In genomic region chr12:94399991-94400390, GRCm38 (mm10) we compare ENCODE assay signal across 17 mouse cellular contexts.
A peak's percentile ranks its signal among the peaks of the same experiment; 100 is the strongest.
DNase-seq lines count a peak whose midpoint lies in the region; ATAC-seq and TF ChIP-seq lines count a peak whose summit lies in the region.
"Had no signal": no experiment of that assay in that cellular context is flagged by ENCODE, and none has a peak within 500 bp of the region (broad histone marks: within the 10 kb centered on the region; RNA-seq: fewer than 3 reads in every experiment).

No protein-coding gene starts in this region.

- DNase-seq in heart, adult 2 months = peak in 1 of 2 experiments; percentile 10
- DNase-seq in heart, postnatal 4 days = no peak
- DNase-seq in liver, adult 2 months (ENCODE audit: extremely low read depth, low read depth, low spot score) = peak; percentile 8
- peak; percentile 39 for DNase-seq in brain, embryonic 14.5 days (ENCODE audit: low read depth)
- DNase-seq in heart, postnatal 10 days = peak; percentile 20 to 26
- DNase-seq in embryo, embryonic 9.5 days (ENCODE audit: extremely low spot score) = no peak
- DNase-seq: cerebellum, adult 8-10 months; gastrocnemius, adult 2 months; kidney, postnatal 10 days; right cerebral cortex, postnatal 25 days; thymus, adult 2 months had no signal

- H3K4me3 ChIP-seq in heart, adult 2 months = no peak overlapping the region
- H3K4me3 ChIP-seq in liver, adult 2 months (ENCODE audit: insufficient read depth, low read depth, low read length) = no peak overlapping the region
- no peak overlapping the region for H3K4me3 ChIP-seq in liver, embryonic 12.5 days
- H3K4me3 ChIP-seq: gastrocnemius, adult 2 months; hindbrain, embryonic 15.5 days; layer of hippocampus, adult 2 months; stomach, embryonic 15.5 days had no signal

- 24% methylated on average over 2 of the region's 2 CpGs for WGBS in heart, adult 2 months
- WGBS in liver, adult 2 months = 49% methylated on average over 2 of the region's 2 CpGs
- WGBS in liver, embryonic 12.5 days (ENCODE audit: insufficient replicate concordance) = 25% methylated on average over 2 of the region's 2 CpGs

- H3K9me3 ChIP-seq in liver, embryonic 12.5 days (replicated peaks) = no peaks in the 10 kb centered on the region
- H3K9me3 ChIP-seq: hindbrain, embryonic 15.5 days; stomach, embryonic 15.5 days had no signal

- TF ChIP-seq EP300 in heart, adult 2 months (IDR thresholded peaks at IDR 0.05; ENCODE audit: insufficient read depth, low read depth, low read length) = no peak

- intact Hi-C loops in heart, adult 2 months (cut with DNase I) = no loop called here
- intact Hi-C loops in heart, postnatal 10 days (cut with DNase I) = no loop called here

- H3K79me2 ChIP-seq in heart, adult 2 months (replicated peaks; ENCODE audit: control insufficient read depth, insufficient read depth, low read length) = no peaks in the 10 kb centered on the region
- H3K79me2 ChIP-seq in liver, adult 2 months (ENCODE audit: control insufficient read depth, insufficient read depth, low read length) = no peaks in the 10 kb centered on the region

- 0 out of 2 replicates have a peak, but pooled peaks have one; percentile 8 for TF ChIP-seq CTCF in heart, adult 2 months (IDR thresholded peaks at IDR 0.05)
- no peak for TF ChIP-seq CTCF in liver, adult 2 months (IDR thresholded peaks at IDR 0.05; ENCODE audit: low read depth, low read length)
- TF ChIP-seq CTCF in brain, embryonic 14.5 days (IDR thresholded peaks at IDR 0.05; ENCODE audit: borderline replicate concordance, extremely low read depth, insufficient read depth, insufficient read length) = no peak

- no peak overlapping the region for H3K27ac ChIP-seq in heart, adult 2 months
- no peak overlapping the region for H3K27ac ChIP-seq in liver, adult 2 months (replicated peaks; ENCODE audit: insufficient read depth, low read depth, low read length)
- H3K27ac ChIP-seq in liver, embryonic 12.5 days = no peak overlapping the region
- H3K27ac ChIP-seq: gastrocnemius, adult 2 months; hindbrain, embryonic 15.5 days; layer of hippocampus, adult 2 months; stomach, embryonic 15.5 days had no signal

- H3K4me1 ChIP-seq in heart, adult 2 months (ENCODE audit: control insufficient read depth, insufficient read depth, low read length) = peaks cover 3% of the 10 kb centered on the region; the same call in 1 of the 2 replicates
- H3K4me1 ChIP-seq in liver, adult 2 months (ENCODE audit: control insufficient read depth, insufficient read depth, low read length) = no peaks in the 10 kb centered on the region
- H3K4me1 ChIP-seq in liver, embryonic 12.5 days = no peaks in the 10 kb centered on the region
- H3K4me1 ChIP-seq: hindbrain, embryonic 15.5 days; stomach, embryonic 15.5 days had no signal

- TF ChIP-seq POLR2A in heart, adult 2 months (IDR thresholded peaks at IDR 0.05; ENCODE audit: insufficient read depth, low read depth, low read length) = no peak
- TF ChIP-seq POLR2A in liver, adult 2 months (IDR thresholded peaks at IDR 0.05; ENCODE audit: extremely low read depth, insufficient read depth, low read length) = no peak
- no peak for TF ChIP-seq POLR2A in brain, embryonic 14.5 days (IDR thresholded peaks at IDR 0.05; ENCODE audit: borderline replicate concordance, extremely low read depth, insufficient read depth, insufficient read length, poor library complexity, severe bottlenecking)

- H3K27me3 ChIP-seq in heart, adult 2 months (ENCODE audit: control insufficient read depth, insufficient read depth, low read length) = no peaks in the 10 kb centered on the region
- no peaks in the 10 kb centered on the region for H3K27me3 ChIP-seq in liver, adult 2 months (ENCODE audit: control insufficient read depth, insufficient read depth, low read length)
- no peaks in the 10 kb centered on the region for H3K27me3 ChIP-seq in liver, embryonic 12.5 days (replicated peaks)
- H3K27me3 ChIP-seq: hindbrain, embryonic 15.5 days; stomach, embryonic 15.5 days had no signal

- H3K9ac ChIP-seq in heart, adult 2 months (ENCODE audit: low read depth, low read length) = no peak overlapping the region
- H3K9ac ChIP-seq in liver, adult 2 months (ENCODE audit: low read depth, low read length) = no peak overlapping the region
- H3K9ac ChIP-seq in liver, embryonic 12.5 days = no peak overlapping the region
- H3K9ac ChIP-seq: hindbrain, embryonic 15.5 days; stomach, embryonic 15.5 days had no signal

- no peaks in the 10 kb centered on the region for H3K36me3 ChIP-seq in heart, adult 2 months (ENCODE audit: control insufficient read depth, insufficient read depth, low read length)
- no peaks in the 10 kb centered on the region for H3K36me3 ChIP-seq in liver, adult 2 months (ENCODE audit: control insufficient read depth, insufficient read depth, low read length)
- H3K36me3 ChIP-seq in liver, embryonic 12.5 days = no peaks in the 10 kb centered on the region
- H3K36me3 ChIP-seq: hindbrain, embryonic 15.5 days; stomach, embryonic 15.5 days had no signal

- no peak overlapping the region for H3K4me2 ChIP-seq in liver, embryonic 12.5 days
- H3K4me2 ChIP-seq: hindbrain, embryonic 15.5 days; liver, embryonic 11.5 days; stomach, embryonic 15.5 days had no signal

- no peak for ATAC-seq in liver, embryonic 12.5 days
- ATAC-seq: intestine, postnatal 0 days had no signal

Comparison
In these comparisons a context has a peak if more than half of its experiments do, and no peak if none do; other contexts are left out.
1. DNase-seq: peak in liver, adult 2 months (single experiment), brain, embryonic 14.5 days (single experiment) and heart, postnatal 10 days (2 of 2); none in heart, postnatal 4 days (single experiment) and embryo, embryonic 9.5 days (single experiment).